Mouse (Mus musculus): ENCODE results near the gene Zfp276. TPM values are rescaled to one million over a fixed set of nuclear protein-coding genes. Genes with fewer than 3 reads are reported as not detected.
A peak's percentile ranks its signal among the peaks of the same experiment; 100 is the strongest.

Zfp276 gene
- polyA plus RNA-seq, 1 experiment from 2014 or later, result 19.0 TPM

DNA sequence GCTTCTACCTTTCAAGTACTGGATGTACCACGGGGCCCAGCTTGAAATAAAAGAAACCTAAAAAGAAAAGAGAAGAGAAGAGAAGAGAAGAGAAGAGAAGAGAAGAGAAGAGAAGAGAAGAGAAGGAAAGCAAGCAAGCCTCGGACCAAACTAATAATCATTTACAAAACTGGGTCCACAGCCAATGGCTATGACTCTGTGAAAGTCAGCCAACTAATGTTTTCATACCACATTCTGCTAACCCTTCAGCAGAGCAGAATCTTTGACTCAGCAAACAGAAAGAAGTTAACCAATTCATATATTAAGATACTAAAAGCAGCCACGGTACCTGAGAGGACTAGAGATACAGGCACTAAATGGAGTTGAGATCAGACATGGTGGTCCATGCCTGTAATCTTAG is 38.3 kb downstream of the Zfp276 start:
- Histone ChIP-seq H3K4me1 (ENCODE audit: control insufficient read depth, insufficient read depth, low read length) (no peaks in the 10 kb centered on the region), H3K9ac (ENCODE audit: low read length) (no peak overlapping the region), H3K9me3 (ENCODE audit: control insufficient read depth, low read length) (no peaks in the 10 kb centered on the region), H3K36me3 (ENCODE audit: control insufficient read depth, insufficient read depth, low read length) (peaks cover 7% of the 10 kb centered on the region; the same call in 1 of the 2 replicates), H3K27ac (ENCODE audit: low read depth, low read length) (no peak overlapping the region), H3K4me3 (ENCODE audit: low read depth, low read length) (no peak overlapping the region), H3K27me3 (ENCODE audit: control insufficient read depth, insufficient read depth, low read length) (no peaks in the 10 kb centered on the region), H3K4me2 (no peak overlapping the region)
- no peak for ATAC-seq (ENCODE audit: low FRiP score)
- DNase-seq (ENCODE audit: low spot score, missing footprints), result no peak
- WGBS, result 84% methylated on average over 3 of the region's 3 CpGs

DNA sequence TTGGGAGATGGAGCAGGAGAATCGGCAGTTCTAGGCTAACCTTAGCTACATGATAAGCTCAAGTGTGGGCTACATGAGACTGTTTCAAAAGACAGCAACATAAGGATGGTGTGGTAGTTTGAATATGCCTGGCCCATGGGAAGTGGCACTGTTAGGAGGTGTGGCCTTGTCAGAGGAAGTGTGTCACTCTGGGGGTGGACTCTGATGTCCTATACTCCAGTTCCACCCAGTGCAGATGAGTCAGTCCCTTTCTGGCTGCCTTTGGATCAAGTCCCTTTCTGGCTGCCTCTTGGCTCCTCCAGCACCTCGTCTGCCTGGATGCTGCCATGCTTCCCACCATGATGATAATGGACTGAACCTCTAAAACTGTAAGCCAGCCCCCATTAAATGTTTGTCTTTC is 38.8 kb downstream of the Zfp276 start:
- ATAC-seq (ENCODE audit: low FRiP score), result no peak
- no peak overlapping the region for H3K9ac ChIP-seq (ENCODE audit: low read length)
- no peaks in the 10 kb centered on the region for H3K27me3 ChIP-seq (ENCODE audit: control insufficient read depth, insufficient read depth, low read length)
- no peak overlapping the region for H3K27ac ChIP-seq (ENCODE audit: low read depth, low read length)
- no peak overlapping the region for H3K4me2 ChIP-seq
- peaks cover 7% of the 10 kb centered on the region; the same call in 1 of the 2 replicates for H3K36me3 ChIP-seq (ENCODE audit: control insufficient read depth, insufficient read depth, low read length)
- WGBS, result 96% methylated on average over 2 of the region's 2 CpGs
- DNase-seq (ENCODE audit: low spot score, missing footprints), result no peak
- H3K4me1 ChIP-seq (ENCODE audit: control insufficient read depth, insufficient read depth, low read length), result no peaks in the 10 kb centered on the region
- H3K4me3 ChIP-seq (ENCODE audit: low read depth, low read length), result no peak overlapping the region
- no peaks in the 10 kb centered on the region for H3K9me3 ChIP-seq (ENCODE audit: control insufficient read depth, low read length)

- no peak overlapping the region for H3K9ac ChIP-seq (ENCODE audit: low read length)
- no peaks in the 10 kb centered on the region for H3K27me3 ChIP-seq (ENCODE audit: control insufficient read depth, insufficient read depth, low read length)
- peaks cover 4% of the 10 kb centered on the region; the same call in 1 of the 2 replicates for H3K36me3 ChIP-seq (ENCODE audit: control insufficient read depth, insufficient read depth, low read length)
- no peaks in the 10 kb centered on the region for H3K9me3 ChIP-seq (ENCODE audit: control insufficient read depth, low read length)
- DNase-seq (ENCODE audit: low spot score, missing footprints) (no peak), ATAC-seq (ENCODE audit: low FRiP score) (no peak)
- 95% methylated on average over 11 of the region's 11 CpGs for WGBS
- no peak overlapping the region for H3K27ac ChIP-seq (ENCODE audit: low read depth, low read length)
- no peak overlapping the region for H3K4me3 ChIP-seq (ENCODE audit: low read depth, low read length)
- no peaks in the 10 kb centered on the region for H3K4me1 ChIP-seq (ENCODE audit: control insufficient read depth, insufficient read depth, low read length)
- H3K4me2 ChIP-seq, result no peak overlapping the region
These were observed 44.3 kb downstream of the Zfp276 start for GRCm38 (mm10) chr8:123298301-123298700.

DNA sequence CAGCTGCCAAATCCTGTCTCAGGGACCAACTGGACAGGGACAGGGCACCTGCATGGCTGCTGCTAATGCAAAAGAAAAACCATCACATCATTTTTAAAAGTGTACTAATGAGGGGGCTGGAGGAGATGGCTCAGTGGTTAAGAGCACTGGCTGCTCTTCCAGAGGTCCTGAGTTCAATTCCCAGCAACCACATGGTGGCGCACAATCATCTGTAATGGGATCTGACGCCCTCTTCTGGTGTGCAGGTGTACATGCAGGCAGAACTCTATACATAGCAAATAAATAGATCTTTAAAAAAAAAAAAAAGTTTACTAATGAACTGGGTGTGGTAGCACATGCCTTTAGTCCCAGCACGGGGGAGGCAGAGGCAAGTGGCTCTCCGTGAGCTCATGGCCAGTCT is 54.7 kb downstream of the Zfp276 start:
- Histone ChIP-seq H3K27ac (ENCODE audit: low read depth, low read length) (no peak overlapping the region), H3K4me1 (ENCODE audit: control insufficient read depth, insufficient read depth, low read length) (no peaks in the 10 kb centered on the region), H3K4me2 (no peak overlapping the region), H3K4me3 (ENCODE audit: low read depth, low read length) (no peak overlapping the region), H3K36me3 (ENCODE audit: control insufficient read depth, insufficient read depth, low read length) (peaks cover 8% of the 10 kb centered on the region; the same call in 1 of the 2 replicates), H3K9ac (ENCODE audit: low read length) (no peak overlapping the region), H3K9me3 (ENCODE audit: control insufficient read depth, low read length) (no peaks in the 10 kb centered on the region), H3K27me3 (ENCODE audit: control insufficient read depth, insufficient read depth, low read length) (no peaks in the 10 kb centered on the region)
- WGBS, result 68% methylated on average over 4 of the region's 4 CpGs
- ATAC-seq (ENCODE audit: low FRiP score) (no peak), DNase-seq (ENCODE audit: low spot score, missing footprints) (no peak)

GRCm38 (mm10) chr8:123317781-123318466 is 63.9 kb downstream of the Zfp276 start:
- no peaks in the 10 kb centered on the region for H3K27me3 ChIP-seq (ENCODE audit: control insufficient read depth, insufficient read depth, low read length)
- H3K4me3 ChIP-seq (ENCODE audit: low read depth, low read length), result peak overlapping the region; percentile 67
- H3K4me2 ChIP-seq, result peak overlapping the region; percentile 69
- DNase-seq (ENCODE audit: low spot score, missing footprints) (peak; percentile 85), ATAC-seq (ENCODE audit: low FRiP score) (peak; percentile 87)
- no peaks in the 10 kb centered on the region for H3K36me3 ChIP-seq (ENCODE audit: control insufficient read depth, insufficient read depth, low read length)
- H3K9me3 ChIP-seq (ENCODE audit: control insufficient read depth, low read length), result no peaks in the 10 kb centered on the region
- H3K9ac ChIP-seq (ENCODE audit: low read length), result peak overlapping the region; percentile 77
- peaks cover 5% of the 10 kb centered on the region for H3K4me1 ChIP-seq (ENCODE audit: control insufficient read depth, insufficient read depth, low read length)
- WGBS, result 9% methylated on average over 21 of the region's 21 CpGs
- H3K27ac ChIP-seq (ENCODE audit: low read depth, low read length), result no peak overlapping the region

DNA sequence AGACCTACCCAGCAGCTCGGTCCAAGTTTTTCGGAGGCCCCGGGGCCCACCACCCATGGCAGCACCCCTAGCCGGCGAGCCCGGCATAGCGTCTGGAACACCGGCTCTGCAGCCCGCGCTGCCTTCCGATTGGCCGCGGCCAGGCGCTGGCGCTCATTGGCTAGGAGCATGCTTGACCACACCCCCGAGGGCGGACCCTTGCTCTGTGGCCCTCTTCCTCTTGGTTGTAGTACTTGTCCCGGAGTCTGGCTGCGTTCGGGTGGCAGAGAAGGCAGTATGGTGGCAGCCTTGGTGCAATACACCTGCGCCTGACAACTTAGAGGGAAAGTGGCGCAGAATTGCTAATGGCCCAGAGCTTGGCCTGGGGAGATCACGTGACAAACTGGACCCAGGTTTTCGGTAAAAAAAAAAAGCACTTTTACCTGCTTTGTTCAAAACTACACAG is 64.5 kb downstream of the Zfp276 start, which contains the start of gene Fanca:
Gene Fanca, minus strand, starts transcription at position 110 of the 445 bp plus-strand sequence.
- peak within 1 kb of the TSS; percentile 77 for H3K9ac ChIP-seq (ENCODE audit: low read length)
- H3K27me3 ChIP-seq (ENCODE audit: control insufficient read depth, insufficient read depth, low read length), result no peaks in the 10 kb centered on the region
- ATAC-seq (ENCODE audit: low FRiP score) (peak; percentile 99), DNase-seq (ENCODE audit: low spot score, missing footprints) (peak; percentile 98)
- H3K4me1 ChIP-seq (ENCODE audit: control insufficient read depth, insufficient read depth, low read length), result peaks cover 5% of the 10 kb centered on the region
- H3K9me3 ChIP-seq (ENCODE audit: control insufficient read depth, low read length), result no peaks in the 10 kb centered on the region
- no peak within 1 kb of the TSS for H3K27ac ChIP-seq (ENCODE audit: low read depth, low read length)
- under 1% methylated on average over 24 of the region's 24 CpGs for WGBS
- no peaks in the 10 kb centered on the region for H3K36me3 ChIP-seq (ENCODE audit: control insufficient read depth, insufficient read depth, low read length)
- H3K4me2 ChIP-seq, result peak within 1 kb of the TSS; percentile 69
- peak within 1 kb of the TSS; percentile 67 for H3K4me3 ChIP-seq (ENCODE audit: low read depth, low read length)

Other genes starting within 250 kb of the Zfp276 start
- gene Ankrd11, start 211.9 kb upstream of the Zfp276 start, polyA plus RNA-seq (2014; fragmentation: Nextera tagmentation; extraction: Ambion mirVana), result 61.9 and 72.0 TPM in 2 replicates
- gene Spg7, start 191.3 kb upstream of the Zfp276 start, polyA plus RNA-seq (2014; fragmentation: Nextera tagmentation; extraction: Ambion mirVana), result 35.9 TPM in 2 replicates
- 1,312 and 1,403 TPM in 2 replicates for gene Rpl13, start 151.8 kb upstream of the Zfp276 start, polyA plus RNA-seq (2014; fragmentation: Nextera tagmentation; extraction: Ambion mirVana)
- 0.07 TPM in 1 of 2 replicates, not detected in the other for gene Cpne7, start 136.8 kb upstream of the Zfp276 start, polyA plus RNA-seq (2014; fragmentation: Nextera tagmentation; extraction: Ambion mirVana)
- gene Sult5a1, start 95.9 kb upstream of the Zfp276 start, polyA plus RNA-seq (2014; fragmentation: Nextera tagmentation; extraction: Ambion mirVana), result 2.9 and 3.2 TPM in 2 replicates
- 1.7 and 2.2 TPM in 2 replicates for gene Dpep1, start 68.0 kb upstream of the Zfp276 start, polyA plus RNA-seq (2014; fragmentation: Nextera tagmentation; extraction: Ambion mirVana)
- gene Chmp1a, start 41.4 kb upstream of the Zfp276 start, polyA plus RNA-seq (2014; fragmentation: Nextera tagmentation; extraction: Ambion mirVana), result 92.7 and 104 TPM in 2 replicates
- 5.9 and 6.0 TPM in 2 replicates for gene Spata33, start 41.4 kb upstream of the Zfp276 start, polyA plus RNA-seq (2014; fragmentation: Nextera tagmentation; extraction: Ambion mirVana)
- 30.9 and 34.3 TPM in 2 replicates for gene Cdk10, start 29.4 kb upstream of the Zfp276 start, polyA plus RNA-seq (2014; fragmentation: Nextera tagmentation; extraction: Ambion mirVana)
- gene Spata2l, start 18.0 kb upstream of the Zfp276 start, polyA plus RNA-seq (2014; fragmentation: Nextera tagmentation; extraction: Ambion mirVana), result 1.2 and 1.7 TPM in 2 replicates
- gene Vps9d1, start 153 bp downstream of the Zfp276 start, polyA plus RNA-seq (2014; fragmentation: Nextera tagmentation; extraction: Ambion mirVana), result 23.7 and 23.8 TPM in 2 replicates
- gene Fanca, start 64.4 kb downstream of the Zfp276 start, polyA plus RNA-seq (2014; fragmentation: Nextera tagmentation; extraction: Ambion mirVana), result 31.5 and 33.1 TPM in 2 replicates
- 9.2 and 13.2 TPM in 2 replicates for gene Spire2, start 78.5 kb downstream of the Zfp276 start, polyA plus RNA-seq (2014; fragmentation: Nextera tagmentation; extraction: Ambion mirVana)
- gene Tcf25, start 119.6 kb downstream of the Zfp276 start, polyA plus RNA-seq (2014; fragmentation: Nextera tagmentation; extraction: Ambion mirVana), result 171 and 181 TPM in 2 replicates
- 0.06 and 0.12 TPM in 2 replicates for gene Mc1r, start 152.9 kb downstream of the Zfp276 start, polyA plus RNA-seq (2014; fragmentation: Nextera tagmentation; extraction: Ambion mirVana)
- gene Tubb3, start 157.2 kb downstream of the Zfp276 start, polyA plus RNA-seq (2014; fragmentation: Nextera tagmentation; extraction: Ambion mirVana), result 777 and 840 TPM in 2 replicates
- 35.3 and 35.5 TPM in 2 replicates for gene Def8, start 169.3 kb downstream of the Zfp276 start, polyA plus RNA-seq (2014; fragmentation: Nextera tagmentation; extraction: Ambion mirVana)
- 38.4 and 39.9 TPM in 2 replicates for gene Afg3l1, start 223.7 kb downstream of the Zfp276 start, polyA plus RNA-seq (2014; fragmentation: Nextera tagmentation; extraction: Ambion mirVana)